Mouse (Mus musculus): ENCODE data around the gene Nav2. TPM values are rescaled to one million over a fixed set of nuclear protein-coding genes. Genes with fewer than 3 reads are reported as not detected.

Nav2 gene
- total and polyA plus RNA-seq, 3 experiments, result 1.0 TPM; not detected in 2

- ATAC-seq (ENCODE audit: extremely low read depth, insufficient number of reproducible peaks, low FRiP score, poor library complexity, severe bottlenecking), result no peak
- Histone ChIP-seq H3K4me1 (ENCODE audit: insufficient read depth, low read depth, low read length) (no peaks in the 10 kb centered on the region), H3K27me3 (ENCODE audit: insufficient read depth, low read length) (no peaks in the 10 kb centered on the region), H3K9me3 (replicated peaks) (peaks cover 87% of the 10 kb centered on the region), H3K4me3 (ENCODE audit: low read depth, low read length) (no peak overlapping the region), H3K36me3 (replicated peaks) (no peaks in the 10 kb centered on the region)
- TF ChIP-seq TAL1 (conservative IDR thresholded peaks at IDR 0.05; ENCODE audit: low read depth, low read length), result no peak
- no peak for DNase-seq (ENCODE audit: low spot score)
Observed at GRCm38 (mm10) chr7:49503881-49504280, 595.4 kb downstream of the Nav2 start.

- no peak for TF ChIP-seq GATA1 (IDR thresholded peaks at IDR 0.05; ENCODE audit: borderline replicate concordance, low read length)
- TF ChIP-seq CTCF (IDR thresholded peaks at IDR 0.05; ENCODE audit: low read depth, low read length), result no peak
- no peak for TF ChIP-seq TAL1 (conservative IDR thresholded peaks at IDR 0.05; ENCODE audit: low read depth, low read length)
- no peak for TF ChIP-seq GATA2 (IDR thresholded peaks at IDR 0.05; ENCODE audit: borderline replicate concordance, low read depth, low read length)
- TF ChIP-seq POLR2AphosphoS5 (IDR thresholded peaks at IDR 0.05; ENCODE audit: insufficient replicate concordance, low read depth, low read length), result no peak
- ATAC-seq (ENCODE audit: extremely low read depth, insufficient number of reproducible peaks, low FRiP score, poor library complexity, severe bottlenecking), result no peak
- H3K9me3 ChIP-seq (replicated peaks), result peaks cover 86% of the 10 kb centered on the region
- H3K4me3 ChIP-seq (ENCODE audit: low read depth, low read length), result no peak overlapping the region
- no peaks in the 10 kb centered on the region for H3K4me1 ChIP-seq (ENCODE audit: insufficient read depth, low read depth, low read length)
- no peak for DNase-seq (ENCODE audit: low spot score)
- no peaks in the 10 kb centered on the region for H3K36me3 ChIP-seq (replicated peaks)
- no peaks in the 10 kb centered on the region for H3K27me3 ChIP-seq (ENCODE audit: insufficient read depth, low read length)
Observed at GRCm38 (mm10) chr7:49504297-49504696, 595.8 kb downstream of the Nav2 start.

GRCm38 (mm10) chr7:49505024-49505423 is 596.5 kb downstream of the Nav2 start:
- no peak for TF ChIP-seq TAL1 (conservative IDR thresholded peaks at IDR 0.05; ENCODE audit: low read depth, low read length)
- no peak for TF ChIP-seq CTCF (IDR thresholded peaks at IDR 0.05; ENCODE audit: low read depth, low read length)
- no peak for TF ChIP-seq GATA2 (IDR thresholded peaks at IDR 0.05; ENCODE audit: borderline replicate concordance, low read depth, low read length)
- no peak for TF ChIP-seq GATA1 (IDR thresholded peaks at IDR 0.05; ENCODE audit: borderline replicate concordance, low read length)
- TF ChIP-seq POLR2AphosphoS5 (IDR thresholded peaks at IDR 0.05; ENCODE audit: insufficient replicate concordance, low read depth, low read length), result no peak
- peaks cover 88% of the 10 kb centered on the region for H3K9me3 ChIP-seq (replicated peaks)
- DNase-seq (ENCODE audit: low spot score) (no peak), ATAC-seq (ENCODE audit: extremely low read depth, insufficient number of reproducible peaks, low FRiP score, poor library complexity, severe bottlenecking) (no peak)
- no peak overlapping the region for H3K4me3 ChIP-seq (ENCODE audit: low read depth, low read length)
- H3K27me3 ChIP-seq (ENCODE audit: insufficient read depth, low read length), result no peaks in the 10 kb centered on the region
- H3K36me3 ChIP-seq (replicated peaks), result no peaks in the 10 kb centered on the region
- H3K4me1 ChIP-seq (ENCODE audit: insufficient read depth, low read depth, low read length), result no peaks in the 10 kb centered on the region

DNA sequence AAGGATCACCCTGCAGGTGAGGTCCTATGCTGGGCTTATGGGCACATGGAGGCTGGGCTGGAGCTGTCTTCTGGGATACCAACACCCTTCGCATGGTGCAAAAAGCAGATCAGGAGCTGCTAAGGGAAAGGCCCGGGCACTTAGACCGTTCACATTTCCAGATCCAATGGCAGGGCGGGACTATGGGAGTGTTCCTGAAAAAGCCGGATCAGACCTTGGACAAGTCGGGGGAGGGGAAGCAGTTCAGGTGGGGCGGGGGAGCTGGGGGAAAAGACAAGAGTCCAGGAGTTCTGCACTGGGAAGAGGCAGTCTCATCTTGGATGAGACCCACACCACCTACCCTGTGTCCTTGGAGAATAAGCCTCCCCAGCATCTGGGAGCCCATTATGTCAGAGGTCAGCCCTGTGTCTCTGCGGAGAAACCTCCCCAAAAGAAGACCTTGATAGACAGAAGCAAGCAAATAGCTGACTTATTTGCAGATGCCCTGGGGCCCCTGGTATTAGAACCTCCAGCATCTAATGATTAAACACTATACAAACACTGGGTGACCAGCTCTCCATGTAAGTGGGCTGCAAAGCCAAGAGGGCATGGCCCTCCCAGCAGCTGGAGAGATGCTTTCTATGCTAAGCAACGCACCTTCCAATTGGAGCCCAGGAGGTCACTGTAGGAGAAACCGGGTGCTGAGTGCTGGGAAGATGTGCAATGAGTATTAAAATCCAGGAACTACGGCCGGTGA is 597.7 kb downstream of the Nav2 start:
- H3K4me3 ChIP-seq (ENCODE audit: low read depth, low read length), result no peak overlapping the region
- H3K36me3 ChIP-seq (replicated peaks), result no peaks in the 10 kb centered on the region
- no peak for DNase-seq (ENCODE audit: low spot score)
- ATAC-seq (ENCODE audit: extremely low read depth, insufficient number of reproducible peaks, low FRiP score, poor library complexity, severe bottlenecking), result no peak
- H3K4me1 ChIP-seq (ENCODE audit: insufficient read depth, low read depth, low read length), result no peaks in the 10 kb centered on the region
- peaks cover 88% of the 10 kb centered on the region for H3K9me3 ChIP-seq (replicated peaks)
- no peak for TF ChIP-seq TAL1 (conservative IDR thresholded peaks at IDR 0.05; ENCODE audit: low read depth, low read length)
- no peak for TF ChIP-seq CTCF (IDR thresholded peaks at IDR 0.05; ENCODE audit: low read depth, low read length)
- no peak for TF ChIP-seq GATA1 (IDR thresholded peaks at IDR 0.05; ENCODE audit: borderline replicate concordance, low read length)
- TF ChIP-seq GATA2 (IDR thresholded peaks at IDR 0.05; ENCODE audit: borderline replicate concordance, low read depth, low read length), result no peak
- no peak for TF ChIP-seq POLR2AphosphoS5 (IDR thresholded peaks at IDR 0.05; ENCODE audit: insufficient replicate concordance, low read depth, low read length)
- H3K27me3 ChIP-seq (ENCODE audit: insufficient read depth, low read length), result no peaks in the 10 kb centered on the region

DNA sequence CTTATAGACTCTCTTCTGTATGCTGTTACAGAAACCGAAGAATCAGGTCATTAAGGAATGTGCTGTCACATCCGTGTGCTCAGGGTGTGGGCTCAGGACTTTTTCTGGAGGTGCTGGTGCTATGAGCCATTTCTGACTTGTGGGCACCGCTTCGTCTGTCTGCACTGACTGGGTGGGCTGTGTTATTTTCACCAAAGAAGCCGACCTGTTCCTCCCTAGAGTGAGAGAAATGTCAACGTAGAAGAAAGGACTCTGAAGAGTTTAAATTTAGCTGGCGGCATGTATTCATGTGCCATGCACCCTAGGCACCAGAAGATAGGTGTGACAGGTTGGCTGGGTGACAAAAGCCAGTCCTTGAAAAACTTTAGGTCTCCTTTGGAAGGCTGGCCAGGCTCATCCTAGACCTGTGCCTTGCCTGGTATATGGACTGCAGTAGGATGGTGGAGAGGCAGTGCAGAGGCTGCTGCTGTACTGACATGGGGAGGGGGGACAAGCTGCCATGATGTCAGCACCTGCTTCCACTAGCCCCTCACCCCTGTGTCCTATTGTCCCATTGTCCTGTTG is 599.5 kb downstream of the Nav2 start:
- Histone ChIP-seq H3K9me3 (replicated peaks) (peaks cover 85% of the 10 kb centered on the region), H3K27me3 (ENCODE audit: insufficient read depth, low read length) (no peaks in the 10 kb centered on the region), H3K36me3 (replicated peaks) (no peaks in the 10 kb centered on the region), H3K4me3 (ENCODE audit: low read depth, low read length) (no peak overlapping the region), H3K4me1 (ENCODE audit: insufficient read depth, low read depth, low read length) (no peaks in the 10 kb centered on the region)
- ATAC-seq (ENCODE audit: extremely low read depth, insufficient number of reproducible peaks, low FRiP score, poor library complexity, severe bottlenecking) (no peak), DNase-seq (ENCODE audit: low spot score) (no peak)
- no peak for TF ChIP-seq GATA1 (IDR thresholded peaks at IDR 0.05; ENCODE audit: borderline replicate concordance, low read length)
- TF ChIP-seq CTCF (IDR thresholded peaks at IDR 0.05; ENCODE audit: low read depth, low read length), result no peak
- TF ChIP-seq TAL1 (conservative IDR thresholded peaks at IDR 0.05; ENCODE audit: low read depth, low read length), result no peak
- no peak for TF ChIP-seq GATA2 (IDR thresholded peaks at IDR 0.05; ENCODE audit: borderline replicate concordance, low read depth, low read length)
- no peak for TF ChIP-seq POLR2AphosphoS5 (IDR thresholded peaks at IDR 0.05; ENCODE audit: insufficient replicate concordance, low read depth, low read length)

GRCm38 (mm10) chr7:49511820-49512453 is 603.4 kb downstream of the Nav2 start:
- DNase-seq (ENCODE audit: low spot score) (no peak), ATAC-seq (ENCODE audit: extremely low read depth, insufficient number of reproducible peaks, low FRiP score, poor library complexity, severe bottlenecking) (no peak)
- TF ChIP-seq POLR2AphosphoS5 (IDR thresholded peaks at IDR 0.05; ENCODE audit: insufficient replicate concordance, low read depth, low read length) (no peak), GATA2 (IDR thresholded peaks at IDR 0.05; ENCODE audit: borderline replicate concordance, low read depth, low read length) (no peak)
- no peaks in the 10 kb centered on the region for H3K36me3 ChIP-seq (replicated peaks)
- H3K27me3 ChIP-seq (ENCODE audit: insufficient read depth, low read length), result no peaks in the 10 kb centered on the region
- H3K9me3 ChIP-seq (replicated peaks), result peaks cover 76% of the 10 kb centered on the region
- no peaks in the 10 kb centered on the region for H3K4me1 ChIP-seq (ENCODE audit: insufficient read depth, low read depth, low read length)
- no peak overlapping the region for H3K4me3 ChIP-seq (ENCODE audit: low read depth, low read length)
